Mouse (Mus musculus): ENCODE results near the gene Elk1.

GRCm38 (mm10) chrX:20946055-20946454 is 4.4 kb downstream of the Elk1 start:
- TF ChIP-seq CTCF (conservative IDR thresholded peaks at IDR 0.05; ENCODE audit: insufficient read depth, insufficient read length, low read depth, low read length) (peak; percentile 53), POLR2A (IDR thresholded peaks at IDR 0.05; ENCODE audit: low read depth, low read length) (no peak)
